Mouse (Mus musculus): ENCODE results near the gene Mark2.

- TF ChIP-seq POLR2A (IDR thresholded peaks at IDR 0.05; ENCODE audit: borderline replicate concordance, control insufficient read depth, low read depth, low read length) (no peak), CTCF (IDR thresholded peaks at IDR 0.05; ENCODE audit: control insufficient read depth, insufficient read depth, low read length) (no peak)
Measured at GRCm38 (mm10) chr19:7303796-7304195, 37.9 kb downstream of the Mark2 start.
